Mouse (Mus musculus): Measurements from ENCODE around the gene Bpifb4.

The Bpifb4 gene

GRCm38 (mm10) chr2:154004456-154004855 lies 66.4 kb downstream of the Bpifb4 start:
- no peak for DNase-seq (ENCODE audit: low read depth in 2 of 2, low spot score in 2 of 2)

- DNase-seq (ENCODE audit: low read depth in 2 of 2, low spot score in 2 of 2): no peak
Measured at GRCm38 (mm10) chr2:154005094-154005493, 67.1 kb downstream of the Bpifb4 start.

- no peak for DNase-seq (ENCODE audit: low read depth in 2 of 2, low spot score in 2 of 2)
Measured at GRCm38 (mm10) chr2:154005734-154006133, 67.7 kb downstream of the Bpifb4 start.

- DNase-seq (ENCODE audit: low read depth in 2 of 2, low spot score in 2 of 2): no peak
Measured at GRCm38 (mm10) chr2:154006331-154006730, 68.3 kb downstream of the Bpifb4 start.

GRCm38 (mm10) chr2:154007381-154007780 lies 69.4 kb downstream of the Bpifb4 start:
- DNase-seq (ENCODE audit: low read depth in 2 of 2, low spot score in 2 of 2): no peak

GRCm38 (mm10) chr2:154007965-154008364 lies 70.0 kb downstream of the Bpifb4 start, which contains the start of gene Bpifa2:
Bpifa2 (plus strand) TSS chr2:154008265.
- no peak for DNase-seq (ENCODE audit: low read depth in 2 of 2, low spot score in 2 of 2)
